Mouse (Mus musculus) liver (tissue): Measurements from ENCODE around the gene Parvb.

ENCODE experiments used
- DNase-seq: peaks from one replicate; pipeline ENCODE4 v3.0.0-alpha.2; 2020; ENCODE audit warnings: mixed read lengths

Gene Parvb

GRCm38 (mm10) chr15:84295225-84295624, 63.4 kb downstream of the Parvb start:
- no peak for DNase-seq

GRCm38 (mm10) chr15:84297454-84297853, 65.6 kb downstream of the Parvb start:
- DNase-seq, result no peak

- peak; percentile 23 for DNase-seq
These were observed 67.0 kb downstream of the Parvb start for GRCm38 (mm10) chr15:84298804-84299370.

- DNase-seq, result no peak
These were observed 68.0 kb downstream of the Parvb start for GRCm38 (mm10) chr15:84299662-84300333.

- DNase-seq, result no peak
These were observed 68.7 kb downstream of the Parvb start for GRCm38 (mm10) chr15:84300591-84300990.

- DNase-seq, result peak; percentile 36
These were observed 69.2 kb downstream of the Parvb start for GRCm38 (mm10) chr15:84301026-84301425.

- DNase-seq, result no peak
These were observed 70.0 kb downstream of the Parvb start for GRCm38 (mm10) chr15:84301641-84302420.

- peak; percentile 41 for DNase-seq
These were observed 71.4 kb downstream of the Parvb start for GRCm38 (mm10) chr15:84303264-84303663.

GRCm38 (mm10) chr15:84305333-84305732, 73.5 kb downstream of the Parvb start:
- DNase-seq, result no peak

- no peak for DNase-seq
These were observed 78.4 kb downstream of the Parvb start for GRCm38 (mm10) chr15:84310271-84310670.

- DNase-seq, result peak; percentile 63
These were observed 79.6 kb downstream of the Parvb start for GRCm38 (mm10) chr15:84311295-84312085.

- no peak for DNase-seq
These were observed 81.2 kb downstream of the Parvb start for GRCm38 (mm10) chr15:84312878-84313565.

GRCm38 (mm10) chr15:84313566-84313878, 81.7 kb downstream of the Parvb start:
- peak; percentile 57 for DNase-seq

GRCm38 (mm10) chr15:84314420-84315080, 82.7 kb downstream of the Parvb start:
- DNase-seq, result no peak

GRCm38 (mm10) chr15:84315276-84316046, 83.6 kb downstream of the Parvb start:
- peak; percentile 32 for DNase-seq

- DNase-seq, result no peak
These were observed 87.5 kb downstream of the Parvb start for GRCm38 (mm10) chr15:84319393-84319792.

- peak; percentile 13 for DNase-seq
These were observed 89.8 kb downstream of the Parvb start for GRCm38 (mm10) chr15:84321544-84322174.

GRCm38 (mm10) chr15:84323966-84324869, 92.4 kb downstream of the Parvb start, which contains the start of gene Parvg:
Gene Parvg (plus strand): TSS chr15:84324026.
- no peak for DNase-seq

GRCm38 (mm10) chr15:84324870-84325553, 93.2 kb downstream of the Parvb start:
- peak; percentile 21 for DNase-seq
